Mouse (Mus musculus) small intestine, adult 2 months (tissue): Measurements from ENCODE around the gene Nkpd1.

Source experiments
- CTCF ChIP-seq: fragments of 200-500 bp; IDR thresholded peaks from 2 replicates; pipeline ENCODE4 v1.5.1; 2012; ENCODE audit warnings: low read depth, mild to moderate bottlenecking, control low read depth, inconsistent platforms, low read length, moderate library complexity, mixed read lengths; ENCODE audit not compliant: insufficient replicate concordance, insufficient read length; ENCODE audit errors: extremely low read depth
- POLR2A ChIP-seq: fragments of 200-500 bp; IDR thresholded peaks from 2 replicates; pipeline ENCODE4 v1.6.1; 2012; ENCODE audit warnings: low read depth, mild to moderate bottlenecking, control low read depth, inconsistent platforms, low read length, moderate library complexity

DNA sequence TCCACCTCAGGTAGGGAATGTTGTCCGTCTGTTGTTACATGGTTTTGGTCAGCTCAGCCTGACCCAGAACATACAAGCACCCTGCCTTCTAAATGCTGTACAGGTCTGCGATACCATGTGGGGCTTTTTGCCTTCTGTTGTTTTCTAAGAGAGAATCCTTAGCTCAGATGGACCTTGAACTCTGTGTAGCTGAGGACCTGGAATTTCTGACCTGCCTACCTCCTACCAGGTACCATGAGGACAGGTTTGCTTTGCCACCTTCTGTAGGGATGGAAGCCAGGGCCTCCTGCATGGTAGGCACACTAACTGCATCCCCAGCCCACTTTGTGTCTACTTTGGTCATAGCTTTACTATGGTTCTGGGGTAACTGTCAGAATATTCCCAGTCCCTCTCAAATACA lies 48.2 kb downstream of the Nkpd1 start:
- TF ChIP-seq CTCF (no peak), POLR2A (no peak)
